Mouse (Mus musculus) C2C12 (cell line): ENCODE measurements around the gene Macrod1.

Experiments used
- CTCF ChIP-seq: IDR thresholded peaks from one replicate; pipeline ENCODE4 v1.5.1; 2011; ENCODE audit not compliant: control insufficient read depth, insufficient read depth, insufficient read length
- MAX ChIP-seq: IDR thresholded peaks from one replicate; pipeline ENCODE4 v1.6.1; 2011; ENCODE audit warnings: mild to moderate bottlenecking, control low read depth

DNA sequence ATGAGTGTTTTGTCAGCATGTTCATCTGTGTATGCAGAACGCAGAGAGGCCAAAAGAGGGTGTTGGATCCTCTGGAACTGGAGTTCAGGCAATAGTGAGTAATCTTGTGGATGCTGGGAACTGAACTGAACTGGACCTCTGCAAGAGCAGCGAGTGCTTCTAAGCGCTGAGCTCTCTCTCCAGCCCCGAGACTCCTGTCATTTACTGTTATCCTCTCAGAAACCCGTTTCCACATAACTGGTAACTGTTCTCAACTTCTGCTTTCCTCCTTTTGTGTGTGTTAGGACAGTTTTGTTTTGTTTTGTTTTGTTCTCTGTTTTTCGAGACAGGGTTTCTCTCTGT is 161.3 kb downstream of the Macrod1 start:
- no peak for TF ChIP-seq CTCF
- TF ChIP-seq MAX = no peak
